Mouse (Mus musculus): ENCODE measurements around the gene Mpnd.

GRCm38 (mm10) chr17:56022989-56023290 lies 17.4 kb downstream of the Mpnd start:
- no peak for TF ChIP-seq CTCF (conservative IDR thresholded peaks at IDR 0.05; ENCODE audit: insufficient read depth, insufficient read length, low read depth, low read length)
- no peak for TF ChIP-seq POLR2A (IDR thresholded peaks at IDR 0.05; ENCODE audit: low read depth, low read length)

Data from kidney, adult 2 months (tissue).